Mouse (Mus musculus) kidney, embryonic 14.5 days (tissue): Measurements from ENCODE around the gene Plce1. TPM values are rescaled to one million over a fixed set of nuclear protein-coding genes. Genes with fewer than 3 reads are reported as not detected.
A peak's percentile ranks its signal among the peaks of the same experiment; 100 is the strongest.

Experiments used
- ATAC-seq: fragments of 200-750 bp; cut with Nextera tagmentation; 2 replicates; pipeline ENCODE4 v1.8.0; 2017; ENCODE audit warnings: moderate number of reproducible peaks, mild to moderate bottlenecking, moderate TSS enrichment, moderate library complexity; ENCODE audit not compliant: low FRiP score, low TSS enrichment
- H3K27ac ChIP-seq: fragments of 300-500 bp; sonication (generic); 2 replicates; pipeline ENCODE4 v1.5.1; 2014; ENCODE audit warnings: low read depth, mild to moderate bottlenecking, low read length, moderate library complexity, mixed read lengths
- H3K27me3 ChIP-seq: fragments of 300-500 bp; sonication (generic); 2 replicates; pipeline ENCODE4 v1.6.1; 2014; ENCODE audit warnings: mild to moderate bottlenecking, low read length; ENCODE audit not compliant: control insufficient read depth, insufficient read depth
- H3K36me3 ChIP-seq: fragments of 300-500 bp; sonication (generic); 2 replicates; pipeline ENCODE4 v1.6.1; 2014; ENCODE audit warnings: low read length, mixed read lengths; ENCODE audit not compliant: control insufficient read depth, insufficient read depth
- H3K4me1 ChIP-seq: fragments of 300-500 bp; sonication (generic); 2 replicates; pipeline ENCODE4 v1.6.1; 2014; ENCODE audit warnings: low read length, mixed read lengths; ENCODE audit not compliant: control insufficient read depth, insufficient read depth
- H3K4me2 ChIP-seq: fragments of 300-500 bp; sonication (generic); replicated peaks from 2 replicates; pipeline ENCODE4 v1.6.1; 2014; ENCODE audit warnings: low read depth, mild to moderate bottlenecking, low read length
- H3K4me3 ChIP-seq: fragments of 300-500 bp; sonication (generic); 2 replicates; pipeline ENCODE4 v1.5.1; 2014; ENCODE audit warnings: mild to moderate bottlenecking, low read length
- H3K9ac ChIP-seq: fragments of 300-500 bp; sonication (generic); 2 replicates; pipeline ENCODE4 v1.6.1; 2014; ENCODE audit warnings: low read depth, mild to moderate bottlenecking, low read length, moderate library complexity
- H3K9me3 ChIP-seq: fragments of 300-500 bp; sonication (generic); 2 replicates; pipeline ENCODE4 v1.6.1; 2016; ENCODE audit warnings: low read length; ENCODE audit not compliant: control insufficient read depth
- WGBS: fragments of 180-500 bp; shearing (Covaris S2); extraction: QIAGEN DNeasy Blood & Tissue Kit; methylation state at CpG from one replicate; pipeline ENCODE4 v1.1.7; 2014; 5-methylcytosine and 5-hydroxymethylcytosine counted together
- polyA plus RNA-seq: library from polyadenylated mRNA; unstranded; fragments of >200 nt; fragmentation: Nextera tagmentation; extraction: Ambion mirVana; gene quantifications from 2 replicates; pipeline ENCODE4 v1.2.1, GENCODE M21; 2014

The Plce1 gene
- polyA plus RNA-seq, 1 experiment from 2014 or later: 3.6 TPM

DNA sequence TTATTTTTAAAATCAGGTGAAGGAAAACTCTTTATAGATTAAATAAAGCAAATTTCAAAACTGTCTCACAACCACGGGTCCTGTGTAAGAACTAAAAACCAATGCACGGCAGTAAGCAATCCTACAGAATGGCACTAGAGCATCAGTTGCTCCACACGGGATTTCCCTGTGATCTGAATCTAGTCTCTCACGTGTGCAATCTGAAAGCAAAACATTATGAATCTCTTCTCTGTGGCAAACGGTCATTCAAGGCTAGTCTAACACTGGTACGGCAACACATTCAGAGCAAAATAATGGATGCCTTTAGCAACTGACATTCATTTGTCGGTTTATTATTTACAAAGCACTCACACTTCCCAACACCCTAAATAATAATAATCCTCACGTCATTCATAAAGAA lies 337.3 kb downstream of the Plce1 start:
- Histone ChIP-seq H3K4me2 (peak overlapping the region; percentile 82), H3K4me3 (peak overlapping the region; percentile 88), H3K27me3 (no peaks in the 10 kb centered on the region), H3K9me3 (no peaks in the 10 kb centered on the region), H3K9ac (peak overlapping the region; percentile 79), H3K4me1 (peaks cover 4% of the 10 kb centered on the region; the same call in 1 of the 2 replicates), H3K27ac (no peak overlapping the region), H3K36me3 (peaks cover 26% of the 10 kb centered on the region; the same call in 1 of the 2 replicates)
- WGBS: 40% methylated on average over 8 of the region's 8 CpGs
- no peak for ATAC-seq

DNA sequence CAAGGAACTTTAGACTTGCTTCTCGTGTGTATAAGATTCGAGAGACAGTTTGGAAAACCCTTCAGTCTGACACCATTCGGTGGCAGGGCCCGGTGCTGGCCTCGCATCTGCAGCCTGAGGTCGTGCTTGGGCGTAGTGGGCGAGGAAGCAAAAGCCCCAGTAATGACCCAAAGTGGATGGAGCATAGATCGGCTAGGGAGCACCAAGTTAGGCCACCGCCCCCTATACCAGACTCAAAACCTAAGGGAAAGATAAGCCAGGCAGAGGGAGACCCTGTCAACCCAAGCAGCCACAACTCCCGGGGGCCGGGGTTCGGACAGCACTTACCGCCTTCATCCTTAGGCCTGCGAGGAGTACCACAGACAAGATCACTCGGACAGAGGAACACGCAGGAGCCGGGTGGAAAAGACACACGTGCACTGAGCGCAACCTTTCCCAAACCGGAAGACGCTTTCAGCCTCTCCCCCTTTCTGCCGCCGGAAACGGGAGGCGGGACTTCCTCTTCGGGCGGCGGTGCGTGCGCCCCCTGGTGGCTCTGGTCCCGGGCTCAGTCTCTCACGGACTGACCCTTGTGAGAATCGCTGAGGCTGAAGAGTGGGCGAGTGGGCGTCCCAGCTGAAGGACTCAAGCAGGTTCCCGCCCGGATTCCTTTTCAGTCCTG lies 338.0 kb downstream of the Plce1 start, which contains the start of gene Noc3l:
Gene Noc3l (minus strand): TSS at position 472 of the 661 bp plus-strand sequence.
- Histone ChIP-seq H3K4me1 (peaks cover 4% of the 10 kb centered on the region; the same call in 1 of the 2 replicates), H3K36me3 (peaks cover 20% of the 10 kb centered on the region; the same call in 1 of the 2 replicates), H3K4me2 (peak within 1 kb of the TSS; percentile 82), H3K27ac (peak within 1 kb of the TSS; percentile 47; the same call in 1 of the 2 replicates), H3K4me3 (peak within 1 kb of the TSS; percentile 88), H3K9me3 (no peaks in the 10 kb centered on the region), H3K27me3 (no peaks in the 10 kb centered on the region), H3K9ac (peak within 1 kb of the TSS; percentile 79)
- peak; percentile 97 for ATAC-seq
- under 1% methylated on average over 33 of the region's 38 CpGs for WGBS

DNA sequence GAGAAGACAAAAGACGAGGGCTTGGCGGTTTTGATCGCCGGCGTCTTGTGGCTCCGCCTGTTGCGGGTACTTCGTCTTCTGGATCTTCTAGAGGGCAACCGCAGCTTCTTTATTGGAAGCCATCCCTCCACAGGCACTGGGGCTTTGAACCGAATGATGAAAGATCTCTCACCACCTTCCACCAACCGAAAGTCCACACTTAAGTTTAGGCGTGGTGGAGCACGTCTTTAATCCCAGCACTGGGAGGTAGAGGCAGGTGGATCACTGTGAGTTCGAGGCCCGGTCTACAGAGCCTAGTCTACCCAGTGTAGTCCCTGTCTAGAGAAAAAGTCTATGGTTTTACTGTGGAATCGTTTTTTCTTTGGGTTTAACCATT lies 338.5 kb downstream of the Plce1 start:
- Histone ChIP-seq H3K9me3 (no peaks in the 10 kb centered on the region), H3K4me3 (peak overlapping the region; percentile 88), H3K27ac (peak overlapping the region; percentile 47; the same call in 1 of the 2 replicates), H3K9ac (peak overlapping the region; percentile 79), H3K4me1 (peaks cover 4% of the 10 kb centered on the region; the same call in 1 of the 2 replicates), H3K27me3 (no peaks in the 10 kb centered on the region), H3K4me2 (peak overlapping the region; percentile 82), H3K36me3 (peaks cover 15% of the 10 kb centered on the region; the same call in 1 of the 2 replicates)
- WGBS: 19% methylated on average over 16 of the region's 16 CpGs
- ATAC-seq: peak; percentile 66

DNA sequence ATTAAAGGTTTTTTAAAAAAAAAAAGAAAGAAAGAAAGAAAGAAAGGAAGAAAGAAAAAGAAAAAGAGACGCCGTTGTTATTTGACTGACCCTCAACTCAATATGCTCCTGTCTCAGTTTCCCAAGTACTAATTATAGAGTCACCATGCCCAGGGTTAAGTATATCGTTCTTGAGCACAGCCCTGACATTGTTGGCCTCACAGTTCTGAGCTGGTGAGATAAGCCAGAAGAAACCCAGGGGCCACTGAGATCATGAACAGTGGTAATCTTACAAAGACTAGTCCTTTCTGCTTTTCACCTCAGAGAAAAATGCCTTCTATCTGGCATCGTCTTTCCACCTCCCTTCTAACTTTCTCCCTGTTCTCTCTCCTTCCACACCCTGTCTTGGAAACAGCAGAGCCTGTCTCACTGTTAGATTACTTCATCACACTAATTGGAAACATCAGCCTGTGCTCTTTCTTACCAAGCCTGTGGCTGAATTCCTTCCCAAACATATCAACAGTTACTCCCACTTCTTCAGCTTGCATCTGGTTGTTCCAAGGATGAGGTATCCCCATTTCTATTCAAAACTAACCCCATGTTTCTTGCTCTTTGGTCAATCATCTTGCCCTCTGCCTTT lies 339.4 kb downstream of the Plce1 start:
- no peak for ATAC-seq
- 81% methylated on average over 4 of the region's 4 CpGs for WGBS
- no peaks in the 10 kb centered on the region for H3K9me3 ChIP-seq
- no peak overlapping the region for H3K4me2 ChIP-seq
- H3K4me1 ChIP-seq: peaks cover 4% of the 10 kb centered on the region; the same call in 1 of the 2 replicates
- no peaks in the 10 kb centered on the region for H3K27me3 ChIP-seq
- no peak overlapping the region for H3K9ac ChIP-seq
- no peak overlapping the region for H3K4me3 ChIP-seq
- peaks cover 8% of the 10 kb centered on the region; the same call in 1 of the 2 replicates for H3K36me3 ChIP-seq
- no peak overlapping the region for H3K27ac ChIP-seq

DNA sequence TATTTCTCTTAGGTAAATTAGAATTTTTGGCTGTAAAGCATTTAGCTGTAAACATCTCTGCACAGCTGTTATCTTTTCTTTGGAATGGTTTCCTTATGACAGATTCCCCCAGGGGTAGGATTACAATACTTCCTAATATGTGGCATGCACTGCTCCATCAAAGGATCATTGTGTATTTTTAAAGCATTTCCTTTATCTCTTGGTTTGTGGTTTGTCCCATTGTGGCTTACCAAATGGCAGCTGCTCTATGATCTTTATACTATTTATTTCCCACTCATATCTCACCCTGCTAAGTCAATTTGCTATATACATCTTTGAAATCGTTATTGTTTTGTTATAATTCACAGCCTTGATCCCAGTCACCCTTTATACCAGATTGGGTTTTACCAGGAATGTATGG lies 352.3 kb downstream of the Plce1 start:
- H3K36me3 ChIP-seq: no peaks in the 10 kb centered on the region
- H3K27me3 ChIP-seq: no peaks in the 10 kb centered on the region
- no peak overlapping the region for H3K4me2 ChIP-seq
- H3K4me3 ChIP-seq: no peak overlapping the region
- ATAC-seq: no peak
- no peaks in the 10 kb centered on the region for H3K9me3 ChIP-seq
- no peak overlapping the region for H3K9ac ChIP-seq
- H3K4me1 ChIP-seq: no peaks in the 10 kb centered on the region
- H3K27ac ChIP-seq: no peak overlapping the region
- WGBS: 74% methylated on average over 1 of the region's 1 CpGs

Other genes starting within 250 kb of the Plce1 start
- 0.86 and 1.6 TPM in 2 replicates for gene Lgi1, start 216.6 kb upstream of the Plce1 start, polyA plus RNA-seq
- gene Slc35g1, start 85.1 kb upstream of the Plce1 start, polyA plus RNA-seq: 5.2 and 7.1 TPM in 2 replicates